Mouse (Mus musculus) T-helper 1 cell (primary cell): ENCODE measurements around the gene Ube2v1.

Source experiments
- in situ Hi-C: fragments of 300-600 bp; cut with MboI, MseI; formaldehyde crosslinking; loops from one replicate; pipeline ENCODE4 v1.15.1; 2025; ENCODE audit warnings: high pct_unique_total_duplicates

The Ube2v1 gene

DNA sequence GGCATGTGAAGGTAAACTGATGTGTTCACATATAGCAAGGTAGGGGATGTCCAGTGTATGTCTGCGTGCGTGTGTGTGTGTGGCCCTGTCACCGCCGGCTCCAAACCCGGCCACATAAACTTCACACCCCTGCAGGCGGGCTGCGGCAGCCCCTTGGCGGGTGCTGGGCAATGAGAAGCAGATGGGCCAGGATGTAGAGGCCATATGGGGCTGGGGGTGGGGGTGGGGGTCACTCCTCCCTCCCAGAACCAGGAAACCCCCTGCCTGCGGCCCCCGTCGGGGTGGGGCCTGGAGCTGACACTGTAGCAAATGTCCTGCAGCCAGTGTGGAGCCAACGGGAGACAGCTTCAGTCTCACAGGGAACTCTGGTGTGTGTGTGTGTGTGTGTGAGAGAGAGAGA lies 68.2 kb downstream of the Ube2v1 start:
- in situ Hi-C loops: no loop called here

DNA sequence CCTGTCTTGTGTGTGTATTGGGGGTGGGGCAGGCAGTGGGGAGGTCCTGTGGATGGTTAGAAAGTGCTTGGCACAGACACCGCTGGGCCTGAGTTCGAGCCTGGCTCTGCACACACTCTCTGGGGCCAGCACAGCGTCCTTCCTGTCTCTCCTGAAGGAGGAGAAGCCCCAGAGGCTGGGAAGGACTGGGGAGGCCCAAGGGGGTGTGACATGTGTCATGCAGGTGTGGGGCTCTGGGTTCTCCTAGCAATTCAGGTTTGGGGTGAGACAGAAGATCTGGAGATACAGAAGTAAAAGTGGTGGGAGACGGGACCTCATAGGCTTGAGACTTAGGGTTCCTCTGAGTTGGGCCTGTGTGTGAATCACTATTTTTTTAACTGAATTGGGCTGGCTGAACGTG lies 68.9 kb downstream of the Ube2v1 start:
- in situ Hi-C loops: no loop called here

DNA sequence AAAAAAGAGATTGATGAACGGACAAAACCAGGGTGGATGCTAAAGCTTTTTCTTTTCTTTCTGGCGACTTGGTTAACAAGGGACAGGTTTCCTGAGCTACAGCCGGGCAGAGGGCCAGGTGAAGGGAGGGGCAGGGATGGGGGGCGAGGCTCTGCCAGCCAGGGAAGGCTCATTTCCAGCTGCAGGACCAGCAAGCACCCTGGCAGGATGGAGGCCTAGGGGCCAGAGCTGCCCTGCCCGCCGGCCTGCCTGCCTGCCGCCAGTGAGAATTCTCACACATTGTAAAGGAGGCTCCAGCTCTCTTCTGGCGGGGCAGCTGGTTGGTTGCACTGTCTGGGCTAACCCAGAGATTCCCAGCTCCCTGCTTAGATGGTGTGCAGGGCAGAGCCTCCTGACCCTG lies 69.8 kb downstream of the Ube2v1 start:
- in situ Hi-C loops: no loop called here

DNA sequence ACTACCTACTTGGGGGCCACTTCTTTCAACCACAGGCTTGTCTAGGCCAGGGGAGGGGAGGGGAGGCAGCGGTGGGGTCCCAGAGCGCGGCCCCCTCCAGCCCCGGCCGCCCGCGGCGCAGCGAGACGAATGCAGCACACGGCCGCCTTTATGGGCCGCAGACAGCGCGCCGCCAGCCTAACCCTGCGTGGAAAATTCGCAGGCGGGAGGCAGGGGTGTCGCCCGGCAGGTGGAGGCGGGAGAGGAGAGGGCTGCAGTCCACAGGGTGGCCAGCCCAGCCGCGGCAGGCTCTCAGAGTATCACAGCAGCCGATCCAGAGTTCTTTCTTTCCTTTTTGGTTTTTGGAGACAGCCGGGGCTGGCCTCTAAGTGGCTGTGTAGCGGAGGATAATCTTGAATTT lies 72.5 kb downstream of the Ube2v1 start:
- in situ Hi-C loops: no loop called here
